Mouse (Mus musculus): ENCODE data around the gene Tbx5.

DNA sequence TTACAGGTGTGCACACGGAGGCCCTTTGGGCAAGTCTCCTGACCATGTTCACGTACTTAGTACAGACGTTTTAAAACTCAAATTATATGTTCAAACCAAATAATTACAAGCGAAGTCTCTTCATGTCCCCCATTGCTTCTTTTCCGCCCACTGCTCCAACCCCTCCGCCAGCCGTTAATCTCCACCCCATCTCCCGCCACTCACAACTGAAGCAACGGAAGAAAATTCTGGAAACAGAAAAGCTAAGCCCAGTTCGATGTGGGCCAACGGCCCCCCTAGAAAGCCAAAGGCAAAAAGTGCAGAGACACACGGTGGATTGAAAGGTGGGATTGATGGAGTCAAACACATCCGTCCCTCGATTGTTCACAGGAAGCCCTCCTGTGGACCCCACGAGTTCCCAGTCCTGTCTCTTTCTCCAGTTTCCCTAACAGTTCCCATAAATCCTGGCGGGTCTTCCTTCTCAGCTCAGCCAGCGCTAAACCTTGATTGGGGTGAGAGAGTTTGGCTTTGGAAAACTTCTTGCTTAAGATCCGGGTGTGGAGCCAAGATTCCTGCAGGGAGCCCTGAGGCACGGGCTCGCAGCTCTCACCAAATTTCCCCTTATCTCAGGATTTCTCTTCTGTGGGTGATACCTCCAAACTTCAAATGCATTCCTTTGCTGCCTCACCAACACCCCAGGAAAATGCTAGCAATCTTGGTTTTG lies 24.8 kb upstream of the Tbx5 start:
- TF ChIP-seq CTCF (IDR thresholded peaks at IDR 0.05) (no peak), POLR2A (IDR thresholded peaks at IDR 0.05; ENCODE audit: insufficient read depth, low read depth, low read length) (no peak)

Measured in heart, adult 2 months (tissue).